Mouse (Mus musculus) T-cell, adult 2 months (primary cell): ENCODE measurements around the gene Golm1.
A peak's percentile ranks its signal among the peaks of the same experiment; 100 is the strongest.

Experiments
- DNase-seq: peaks from one replicate; pipeline ENCODE4 v3.0.0; 2022; ENCODE audit warnings: low spot score

Golm1 gene

DNA sequence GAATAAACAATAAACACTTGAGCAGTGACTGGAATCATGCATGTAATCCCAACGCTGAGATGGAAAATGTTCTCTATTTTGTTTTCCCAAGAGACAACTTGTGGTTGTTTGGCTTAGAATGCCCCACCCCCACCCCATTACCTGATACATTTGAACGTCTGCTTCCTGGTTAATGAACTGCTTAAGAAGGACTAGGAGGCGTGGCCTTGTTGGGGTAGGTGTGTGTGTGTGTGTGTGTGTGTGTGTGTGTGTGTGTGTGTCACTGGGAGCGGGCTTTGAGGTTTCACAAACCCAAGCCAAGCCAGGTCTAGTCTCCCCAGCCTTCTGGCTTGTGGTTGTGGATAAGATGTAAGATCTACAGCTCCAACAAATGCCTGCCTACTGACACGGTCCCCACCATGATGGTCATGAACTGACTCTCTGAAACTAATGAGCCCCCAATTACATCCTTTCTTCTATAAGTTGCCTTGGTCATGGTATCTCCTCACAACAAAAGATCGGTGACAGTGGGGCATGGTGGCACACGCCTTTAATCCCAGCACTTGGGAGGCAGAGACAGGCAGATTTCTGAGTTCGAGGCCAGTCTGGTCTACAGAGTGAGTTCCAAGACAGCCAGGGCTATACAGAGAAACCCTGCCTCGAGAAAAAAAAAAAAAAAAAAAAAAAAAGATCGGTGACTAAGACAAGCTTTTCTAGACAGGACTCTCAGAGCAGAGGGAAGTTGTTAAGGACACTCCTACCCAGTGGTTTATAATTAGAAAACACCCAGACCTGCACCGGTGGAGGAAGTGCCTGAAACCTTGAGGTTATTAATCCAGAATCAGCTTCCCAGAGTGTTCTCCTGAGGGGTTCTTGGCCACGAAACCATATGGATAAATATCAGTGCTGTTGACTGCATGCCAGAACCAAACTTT lies 962 bp upstream of the Golm1 start:
- DNase-seq: no peak

GRCm38 (mm10) chr13:59674761-59675150 lies 855 bp downstream of the Golm1 start:
- no peak for DNase-seq

DNA sequence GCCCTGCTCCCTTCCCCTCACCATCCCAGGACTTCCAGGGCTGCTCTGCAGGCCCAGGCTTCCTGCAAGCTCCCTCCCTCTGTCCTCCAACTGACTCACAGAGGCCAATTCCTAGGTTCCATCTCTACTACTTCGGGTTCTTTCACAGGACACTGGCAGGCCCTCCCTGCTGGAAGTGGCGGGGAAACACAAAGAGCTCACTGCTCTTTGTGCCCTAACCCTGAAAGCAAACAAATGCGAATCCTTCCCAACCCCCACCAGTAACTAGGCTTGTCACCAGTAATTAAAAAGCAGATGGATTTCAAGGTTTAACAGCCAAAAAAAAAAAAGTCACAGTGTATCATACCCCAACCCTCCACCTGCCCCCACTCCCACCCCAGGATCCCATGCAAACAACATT lies 1.4 kb downstream of the Golm1 start:
- DNase-seq: no peak

DNA sequence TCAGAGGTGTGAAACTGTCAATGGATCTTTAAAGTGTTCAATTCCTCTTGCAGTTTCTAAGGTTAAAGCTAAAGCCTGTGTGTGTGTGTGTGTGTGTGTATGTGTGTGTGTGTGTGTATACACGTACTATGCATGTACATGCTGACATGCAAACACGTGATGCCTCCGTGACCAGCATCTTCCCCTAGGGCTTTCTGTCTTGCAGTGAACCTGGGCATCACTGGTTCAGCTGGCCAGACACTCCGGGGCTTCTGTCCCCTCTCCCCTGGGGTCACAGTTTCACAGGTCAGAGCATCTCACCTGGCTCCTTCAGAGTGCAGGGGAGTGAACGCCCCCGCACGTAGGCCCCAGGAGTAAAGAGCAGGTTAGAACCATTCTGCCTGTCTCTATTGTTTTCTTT lies 2.0 kb downstream of the Golm1 start:
- no peak for DNase-seq

DNA sequence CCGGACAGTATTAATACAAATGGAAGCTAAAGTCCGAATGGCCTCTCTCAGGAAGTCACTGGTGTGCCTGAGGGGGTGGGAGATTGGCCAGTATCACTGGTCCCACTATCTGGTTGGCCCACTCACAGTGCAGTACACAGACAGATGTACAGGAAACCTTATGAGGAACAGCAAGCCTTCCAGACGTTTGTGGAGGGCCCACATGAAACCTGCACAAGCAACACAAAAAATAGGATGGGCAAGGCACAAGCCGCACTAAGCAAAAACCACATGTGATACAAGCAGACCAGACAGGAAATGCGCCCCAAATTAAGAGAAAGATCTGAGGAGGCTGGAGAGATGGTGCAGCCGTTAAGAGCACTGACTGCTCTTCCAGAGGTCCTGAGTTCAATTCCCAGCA lies 3.4 kb downstream of the Golm1 start:
- peak; percentile 63 for DNase-seq

GRCm38 (mm10) chr13:59671521-59671920 lies 4.1 kb downstream of the Golm1 start:
- no peak for DNase-seq

GRCm38 (mm10) chr13:59669946-59670345 lies 5.7 kb downstream of the Golm1 start:
- DNase-seq: no peak

- peak; percentile 75 for DNase-seq
Measured at GRCm38 (mm10) chr13:59668501-59669093, 7.0 kb downstream of the Golm1 start.

DNA sequence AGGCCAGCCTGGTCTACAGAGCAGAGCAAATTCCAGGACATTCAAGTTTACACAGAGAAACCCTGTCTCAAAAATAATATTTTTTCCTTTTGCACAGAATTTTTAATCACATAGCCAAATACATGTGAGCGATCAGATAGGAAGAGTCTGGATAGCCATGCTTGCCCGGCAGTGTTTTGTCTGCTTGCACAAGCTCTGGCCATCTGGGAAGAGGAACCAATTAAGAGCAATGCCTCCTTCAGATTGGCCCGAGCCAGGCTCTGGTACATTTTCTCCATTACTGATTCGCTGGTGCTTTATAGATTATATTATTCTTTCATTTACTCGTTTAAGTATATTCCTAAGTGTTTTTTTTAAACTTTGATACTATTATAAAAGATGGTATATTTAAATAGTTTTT lies 7.8 kb downstream of the Golm1 start:
- DNase-seq: no peak

- no peak for DNase-seq
Measured at GRCm38 (mm10) chr13:59663939-59664712, 11.5 kb downstream of the Golm1 start.

GRCm38 (mm10) chr13:59661966-59662365 lies 13.6 kb downstream of the Golm1 start:
- DNase-seq: no peak

DNA sequence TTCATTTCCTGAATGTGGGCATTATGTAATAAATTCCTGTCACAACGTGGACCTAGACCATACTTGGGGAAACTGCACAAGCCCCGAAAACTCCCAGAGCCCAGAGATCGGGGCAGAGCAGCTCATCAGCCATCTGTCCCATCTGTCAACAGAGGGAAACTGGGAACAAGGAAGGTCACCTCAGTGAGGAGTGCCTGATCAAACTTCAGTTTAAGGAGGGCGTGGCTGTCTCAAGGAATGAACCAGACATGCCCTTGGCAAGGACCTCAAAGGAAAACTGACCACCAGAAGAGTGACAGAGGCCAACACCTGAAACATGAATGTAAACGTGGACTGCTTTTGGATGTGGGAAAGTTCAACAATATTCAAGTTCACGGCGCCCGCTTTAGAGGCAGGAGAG lies 14.2 kb downstream of the Golm1 start:
- DNase-seq: no peak

GRCm38 (mm10) chr13:59660371-59660770 lies 15.2 kb downstream of the Golm1 start:
- DNase-seq: no peak

- no peak for DNase-seq
Measured at GRCm38 (mm10) chr13:59657781-59658180, 17.8 kb downstream of the Golm1 start.

DNA sequence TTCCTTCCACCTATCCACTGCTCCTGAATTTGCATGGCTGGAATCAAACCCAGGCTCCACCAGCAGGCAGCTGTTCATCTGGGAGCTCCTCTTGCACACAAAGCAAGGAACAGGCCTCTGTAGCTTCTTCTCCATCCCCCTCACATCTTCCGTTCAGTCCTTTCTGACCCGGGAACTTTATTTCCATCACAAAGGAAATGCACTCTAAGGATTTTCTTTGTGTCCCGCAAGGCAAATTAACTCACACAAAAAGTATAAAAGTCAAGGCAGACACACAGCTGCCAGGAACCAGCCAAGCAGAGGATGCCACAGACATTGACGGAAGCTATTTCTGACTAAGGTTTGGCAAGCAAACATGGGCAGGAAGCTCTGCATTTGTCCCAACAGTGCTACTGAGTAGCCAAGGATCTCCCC lies 18.6 kb downstream of the Golm1 start:
- DNase-seq: peak; percentile 31

GRCm38 (mm10) chr13:59656316-59656832 lies 19.2 kb downstream of the Golm1 start:
- peak; percentile 60 for DNase-seq

DNA sequence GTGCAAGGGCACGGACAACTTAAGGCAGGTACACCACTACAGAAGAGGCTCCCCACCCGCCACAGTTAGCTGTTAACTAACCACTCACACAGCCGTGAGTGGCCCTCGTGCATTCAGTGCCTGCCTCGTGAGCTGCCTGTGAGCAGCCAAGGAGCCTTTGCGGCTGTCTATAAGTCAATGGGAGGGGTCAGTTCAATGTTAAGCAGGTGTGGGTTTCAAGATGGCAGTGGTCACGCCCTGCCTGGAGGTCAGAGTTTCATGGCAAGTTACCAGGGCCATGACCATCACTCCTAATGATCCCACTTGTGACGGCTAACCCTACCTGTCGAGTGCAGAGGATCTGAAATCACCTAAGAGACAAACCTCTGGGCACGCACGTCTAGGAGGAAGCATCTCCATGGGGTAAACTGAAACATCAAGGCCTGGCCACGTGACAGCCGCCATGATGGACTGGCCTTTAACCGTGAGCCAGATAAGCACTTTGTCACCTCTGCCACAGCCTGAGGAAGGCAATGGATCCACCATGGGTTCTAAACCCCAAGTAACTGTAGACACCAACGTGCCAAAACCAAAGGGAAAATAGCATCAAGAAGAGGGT lies 19.8 kb downstream of the Golm1 start:
- DNase-seq: no peak

- DNase-seq: no peak
Measured at GRCm38 (mm10) chr13:59654465-59654864, 21.1 kb downstream of the Golm1 start.

- DNase-seq: no peak
Measured at GRCm38 (mm10) chr13:59653136-59653535, 22.5 kb downstream of the Golm1 start.

- no peak for DNase-seq
Measured at GRCm38 (mm10) chr13:59652651-59653050, 23.0 kb downstream of the Golm1 start.

DNA sequence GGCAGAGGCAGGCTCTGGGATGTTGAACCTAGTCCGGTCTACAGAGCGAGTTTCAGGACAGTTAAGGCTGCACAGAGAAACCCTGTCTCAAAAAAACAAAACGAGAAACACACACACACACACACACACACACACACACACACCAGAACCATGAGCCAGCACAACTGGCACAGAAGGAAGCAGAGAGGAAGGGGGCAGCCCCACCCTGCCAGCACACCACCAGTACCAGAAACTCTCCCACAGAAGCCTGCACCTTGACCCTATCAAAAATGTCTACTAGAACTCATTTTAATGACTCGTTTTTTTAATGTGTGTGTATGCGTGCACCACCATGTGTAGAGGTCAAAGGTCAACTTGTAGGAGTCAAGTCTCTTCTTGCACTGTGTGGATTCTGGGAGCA lies 25.8 kb downstream of the Golm1 start:
- DNase-seq: no peak

- no peak for DNase-seq
Measured at GRCm38 (mm10) chr13:59648598-59648997, 27.0 kb downstream of the Golm1 start.
